Mouse (Mus musculus) WW6 (cell line): ENCODE data around the gene Cyp4f16.
"Not testable (repeated sequence)": the region's sequence is repeated elsewhere in the genome, so short reads cannot be mapped to it uniquely, and the experiment has no call there.

ENCODE experiments used
- DNase-seq: peaks from one replicate; pipeline ENCODE4 v3.0.0-alpha.2; 2013; ENCODE audit warnings: low read depth, low spot score

Cyp4f16 gene

DNA sequence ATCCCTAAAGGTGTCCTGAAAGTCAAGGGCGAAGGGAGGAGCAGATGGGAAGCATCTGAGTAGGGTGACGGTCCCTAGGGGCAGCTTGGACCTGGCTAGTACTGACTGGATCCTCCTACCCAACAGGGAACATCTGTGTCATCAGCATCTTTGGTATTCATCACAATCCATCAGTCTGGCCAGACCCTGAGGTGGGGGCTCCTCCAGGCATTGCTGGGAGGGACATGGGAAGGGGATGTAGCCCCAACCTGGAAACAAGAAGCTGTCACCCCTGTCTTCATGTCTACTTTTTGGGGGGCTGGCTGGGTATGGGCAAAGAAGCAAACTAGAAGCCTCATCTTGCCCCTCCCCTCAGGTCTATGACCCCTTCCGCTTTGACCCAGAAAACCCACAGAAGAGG, 14.0 kb downstream of the Cyp4f16 start:
- DNase-seq: not testable (repeated sequence)

DNA sequence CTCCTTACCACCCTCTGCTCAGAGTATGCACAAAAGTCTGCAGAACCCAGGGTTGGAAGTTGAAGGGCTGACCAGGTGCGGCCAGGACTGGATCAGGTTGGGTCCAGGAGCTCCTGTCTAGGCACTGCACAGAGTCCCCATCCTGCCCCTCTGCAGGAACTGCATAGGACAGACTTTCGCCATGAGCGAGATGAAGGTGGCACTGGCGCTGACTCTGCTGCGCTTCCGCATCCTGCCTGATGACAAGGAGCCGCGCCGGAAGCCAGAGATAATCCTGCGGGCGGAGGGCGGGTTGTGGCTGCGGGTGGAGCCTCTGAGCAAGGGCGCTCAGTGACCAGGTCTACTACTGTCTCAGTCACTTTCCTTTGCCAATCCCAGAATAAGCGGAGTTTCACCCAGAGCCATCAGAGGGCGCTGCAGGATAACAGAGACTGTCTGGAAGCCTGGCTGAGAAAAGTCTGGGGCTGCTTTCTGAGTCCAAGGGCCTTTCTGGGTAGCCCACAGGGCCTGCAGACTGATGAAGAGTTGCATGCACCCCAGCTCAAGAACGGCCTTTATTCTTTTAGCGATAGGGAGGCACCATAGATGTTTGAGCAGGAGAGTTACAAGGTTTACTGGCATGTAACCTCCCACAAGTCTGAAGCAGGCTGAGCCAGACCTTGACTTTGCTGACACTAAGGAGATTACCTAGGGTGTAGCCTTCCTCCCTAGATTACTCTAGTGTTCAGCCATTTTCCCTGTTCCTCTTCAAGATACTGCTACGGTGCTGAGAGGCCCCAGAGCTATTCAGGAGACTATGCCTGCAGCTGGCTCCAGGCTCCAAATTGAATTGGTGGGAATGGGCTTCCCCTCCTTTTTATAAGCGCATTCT, 14.8 kb downstream of the Cyp4f16 start:
- DNase-seq: peak; percentile 77

DNA sequence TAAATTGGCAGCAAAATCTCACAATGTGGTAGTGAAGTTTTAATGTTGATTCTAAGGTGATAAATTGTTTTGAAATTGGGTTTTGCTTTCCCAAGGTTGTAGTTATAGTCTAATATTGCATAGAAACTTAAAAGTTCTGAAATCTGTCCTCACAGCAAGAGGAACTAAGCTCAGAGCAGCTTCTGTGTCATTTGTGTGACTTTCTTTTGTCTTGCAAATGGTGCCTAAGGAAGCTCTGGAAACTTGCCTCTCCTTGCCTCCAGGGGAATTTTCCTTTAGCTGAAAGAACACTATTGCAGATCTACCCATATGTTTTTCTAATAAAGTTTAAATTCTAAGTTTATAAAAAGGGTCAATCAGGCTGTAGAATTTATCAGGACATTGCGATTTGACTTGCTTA, 16.7 kb downstream of the Cyp4f16 start:
- not testable (repeated sequence) for DNase-seq

DNA sequence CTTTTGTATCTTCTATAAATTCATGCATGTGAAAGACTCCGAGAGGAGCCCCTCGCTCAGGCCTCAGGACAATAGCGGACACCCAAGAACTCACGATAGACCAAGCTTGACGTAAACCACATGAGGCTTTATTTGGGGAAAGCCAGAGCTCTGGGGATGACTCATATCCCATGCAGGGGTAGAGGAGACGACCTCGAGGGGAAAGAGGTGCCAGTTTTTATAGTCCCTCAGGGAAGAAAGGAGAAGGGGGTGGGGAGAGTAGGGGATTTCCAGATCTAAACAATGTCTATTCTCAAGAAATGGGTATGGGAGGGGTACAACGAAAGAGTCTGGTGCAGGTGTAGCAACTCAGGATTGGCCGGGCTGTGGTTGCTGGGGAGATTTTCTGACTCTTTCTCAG, 18.0 kb downstream of the Cyp4f16 start:
- DNase-seq: not testable (repeated sequence)

DNA sequence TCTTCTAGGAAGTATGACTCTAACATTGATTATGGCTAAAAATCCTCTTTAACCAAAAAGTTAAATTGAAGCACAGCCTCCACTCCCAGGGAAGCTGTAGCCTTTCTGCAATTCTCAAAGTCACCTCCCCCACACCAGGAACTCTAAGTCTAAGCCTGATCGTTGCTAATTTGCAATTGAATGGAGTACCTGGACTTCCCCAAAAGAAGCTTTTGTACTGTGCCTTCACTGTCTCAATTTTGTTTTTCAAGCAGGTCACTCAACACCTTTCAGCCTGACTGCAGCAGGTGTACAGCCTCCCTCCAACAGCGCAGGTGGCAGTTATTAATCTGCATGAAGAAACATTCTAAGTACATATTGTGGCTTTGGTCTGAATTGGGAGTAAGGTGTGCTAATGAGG, 26.9 kb downstream of the Cyp4f16 start:
- not testable (repeated sequence) for DNase-seq

DNA sequence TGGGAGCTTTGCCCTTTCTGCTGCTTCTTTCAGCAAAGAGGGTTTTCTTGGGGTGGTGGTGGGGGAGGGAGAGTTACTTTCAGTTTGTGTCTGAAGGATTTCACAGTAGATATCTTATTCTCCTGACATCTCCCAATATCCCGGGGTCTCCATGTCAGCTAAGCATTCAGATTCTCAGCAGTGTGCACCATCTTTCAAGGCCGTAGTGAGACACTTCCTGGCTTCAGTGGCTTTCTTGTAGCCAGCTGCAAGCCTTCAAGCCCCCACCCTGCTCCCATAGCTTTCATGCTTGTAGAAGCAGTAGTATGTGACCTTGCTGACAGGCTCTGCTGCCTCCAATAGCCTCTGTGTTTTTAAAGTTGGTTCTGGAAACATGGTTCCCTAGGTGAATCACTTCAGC, 36.9 kb downstream of the Cyp4f16 start:
- not testable (repeated sequence) for DNase-seq

DNA sequence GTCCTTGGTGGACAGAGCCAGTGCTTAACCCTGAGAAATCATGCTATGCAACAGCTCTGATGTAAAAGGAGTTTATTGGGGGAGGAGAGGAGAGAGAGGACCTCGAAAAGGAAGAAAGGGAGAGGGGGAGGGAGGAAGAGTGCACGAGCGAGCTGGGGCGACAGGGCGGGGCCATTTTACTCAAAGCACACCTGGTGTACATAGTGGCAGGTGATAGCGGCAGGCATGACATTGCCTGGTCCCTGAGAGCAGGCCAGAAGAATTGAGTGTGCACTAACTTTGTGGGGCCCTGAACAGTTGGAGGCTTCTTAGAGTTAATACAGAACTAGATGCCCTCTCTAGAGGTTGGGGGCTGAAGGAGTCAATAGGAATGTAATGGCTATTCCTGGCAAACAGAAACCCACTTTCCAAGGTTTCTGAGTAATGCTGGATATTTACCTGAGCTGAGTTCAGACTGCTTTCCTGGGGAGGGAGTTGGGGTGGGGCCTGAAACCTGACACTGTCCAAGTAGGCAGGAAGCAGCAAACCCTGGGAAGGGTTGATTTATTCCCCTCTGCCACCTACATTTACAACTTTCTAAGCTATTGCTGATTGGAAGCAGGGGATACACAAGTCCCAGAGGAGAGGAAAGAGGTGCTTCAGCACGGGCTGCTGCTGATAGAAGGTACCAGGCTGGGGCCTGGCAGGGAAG, 41.3 kb downstream of the Cyp4f16 start:
- no peak for DNase-seq

DNA sequence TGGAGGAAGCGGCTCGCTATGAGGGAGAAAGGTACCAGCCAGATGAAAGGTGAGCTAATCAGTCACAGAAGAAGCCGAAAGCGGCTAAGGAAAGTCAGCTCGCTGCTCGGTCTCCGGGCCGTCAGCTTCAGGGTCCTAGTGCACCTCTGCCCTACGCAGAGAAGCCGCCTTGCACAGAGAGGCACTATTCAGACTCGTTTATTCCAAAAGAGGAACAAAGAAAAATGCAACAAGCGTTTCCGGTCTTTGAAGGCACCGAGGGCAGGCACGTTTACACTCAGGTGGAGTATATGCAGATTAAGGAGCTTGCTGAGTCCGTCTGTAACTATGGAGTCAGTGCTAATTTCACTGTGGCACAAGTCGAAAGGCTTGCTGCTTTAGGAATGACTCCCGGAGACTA, 60.1 kb downstream of the Cyp4f16 start:
- DNase-seq: no peak
